Mouse (Mus musculus): ENCODE measurements around the gene Brix1. TPM values are rescaled to one million over a fixed set of nuclear protein-coding genes. Genes with fewer than 3 reads are reported as not detected.

Brix1 gene
- total and polyA plus RNA-seq, 2 experiments from 2014 or later, result 5.6 to 56.8 TPM

- ATAC-seq (ENCODE audit: insufficient read depth, low read depth) (no peak), DNase-seq (ENCODE audit: low spot score) (no peak)
- WGBS, result 83% methylated on average over 11 of the region's 11 CpGs
- Histone ChIP-seq H3K9ac (replicated peaks; ENCODE audit: low read depth, low read length) (no peak overlapping the region), H3K4me2 (ENCODE audit: low read depth, low read length) (no peak overlapping the region), H3K36me3 (replicated peaks; ENCODE audit: control insufficient read depth, insufficient read depth, low read length) (peaks cover 20% of the 10 kb centered on the region), H3K9me3 (replicated peaks; ENCODE audit: control insufficient read depth, low read length) (no peaks in the 10 kb centered on the region), H3K4me3 (ENCODE audit: low read depth, low read length) (no peak overlapping the region), H3K4me1 (ENCODE audit: control insufficient read depth, insufficient read depth) (no peaks in the 10 kb centered on the region), H3K27me3 (ENCODE audit: control insufficient read depth, insufficient read depth, low read length) (no peaks in the 10 kb centered on the region), H3K27ac (ENCODE audit: low read depth) (no peak overlapping the region)
- TF ChIP-seq EP300 (IDR thresholded peaks at IDR 0.05; ENCODE audit: low read depth) (no peak), CTCF (IDR thresholded peaks at IDR 0.05; ENCODE audit: low read depth) (no peak)
These were observed 10.2 kb upstream of the Brix1 start for GRCm38 (mm10) chr15:10495944-10496343.

GRCm38 (mm10) chr15:10490101-10490500, 4.4 kb upstream of the Brix1 start:
- no peak overlapping the region for H3K4me3 ChIP-seq (ENCODE audit: low read depth, low read length)
- ATAC-seq (ENCODE audit: insufficient read depth, low read depth) (no peak), DNase-seq (ENCODE audit: low spot score) (no peak)
- 81% methylated on average over 5 of the region's 5 CpGs for WGBS
- H3K27ac ChIP-seq (ENCODE audit: low read depth), result no peak overlapping the region
- no peaks in the 10 kb centered on the region for H3K9me3 ChIP-seq (replicated peaks; ENCODE audit: control insufficient read depth, low read length)
- H3K9ac ChIP-seq (replicated peaks; ENCODE audit: low read depth, low read length), result no peak overlapping the region
- H3K27me3 ChIP-seq (ENCODE audit: control insufficient read depth, insufficient read depth, low read length), result no peaks in the 10 kb centered on the region
- TF ChIP-seq EP300 (IDR thresholded peaks at IDR 0.05; ENCODE audit: low read depth) (no peak), CTCF (IDR thresholded peaks at IDR 0.05; ENCODE audit: low read depth) (no peak)
- H3K4me2 ChIP-seq (ENCODE audit: low read depth, low read length), result no peak overlapping the region
- H3K36me3 ChIP-seq (replicated peaks; ENCODE audit: control insufficient read depth, insufficient read depth, low read length), result peaks cover 29% of the 10 kb centered on the region
- peaks cover 12% of the 10 kb centered on the region for H3K4me1 ChIP-seq (ENCODE audit: control insufficient read depth, insufficient read depth)

- 55% methylated on average over 2 of the region's 2 CpGs for WGBS
- no peaks in the 10 kb centered on the region for H3K27me3 ChIP-seq (ENCODE audit: control insufficient read depth, insufficient read depth, low read length)
- no peak for DNase-seq (ENCODE audit: low spot score)
- H3K36me3 ChIP-seq (replicated peaks; ENCODE audit: control insufficient read depth, insufficient read depth, low read length), result peaks cover 31% of the 10 kb centered on the region
- no peak for TF ChIP-seq CTCF (IDR thresholded peaks at IDR 0.05; ENCODE audit: low read depth)
- no peak for TF ChIP-seq EP300 (IDR thresholded peaks at IDR 0.05; ENCODE audit: low read depth)
- no peaks in the 10 kb centered on the region for H3K9me3 ChIP-seq (replicated peaks; ENCODE audit: control insufficient read depth, low read length)
- H3K4me1 ChIP-seq (ENCODE audit: control insufficient read depth, insufficient read depth), result peaks cover 17% of the 10 kb centered on the region
- H3K27ac ChIP-seq (ENCODE audit: low read depth), result no peak overlapping the region
- H3K4me2 ChIP-seq (ENCODE audit: low read depth, low read length), result no peak overlapping the region
- no peak for ATAC-seq (ENCODE audit: insufficient read depth, low read depth)
- H3K9ac ChIP-seq (replicated peaks; ENCODE audit: low read depth, low read length), result no peak overlapping the region
- no peak overlapping the region for H3K4me3 ChIP-seq (ENCODE audit: low read depth, low read length)
These were observed 1.5 kb upstream of the Brix1 start for GRCm38 (mm10) chr15:10487246-10487645.

- ATAC-seq (ENCODE audit: insufficient read depth, low read depth), result no peak
- WGBS, result 1% methylated on average over 18 of the region's 18 CpGs
These were observed 655 bp upstream of the Brix1 start for GRCm38 (mm10) chr15:10486365-10486839.

GRCm38 (mm10) chr15:10470941-10471340, 14.8 kb downstream of the Brix1 start:
- no peaks in the 10 kb centered on the region for H3K27me3 ChIP-seq (ENCODE audit: control insufficient read depth, insufficient read depth, low read length)
- peak overlapping the region; percentile 87 for H3K9ac ChIP-seq (replicated peaks; ENCODE audit: low read depth, low read length)
- H3K4me3 ChIP-seq (ENCODE audit: low read depth, low read length), result peak overlapping the region; percentile 96
- 9% methylated on average over 3 of the region's 3 CpGs for WGBS
- TF ChIP-seq CTCF (IDR thresholded peaks at IDR 0.05; ENCODE audit: low read depth) (no peak), EP300 (IDR thresholded peaks at IDR 0.05; ENCODE audit: low read depth) (no peak)
- peaks cover 9% of the 10 kb centered on the region for H3K36me3 ChIP-seq (replicated peaks; ENCODE audit: control insufficient read depth, insufficient read depth, low read length)
- no peaks in the 10 kb centered on the region for H3K9me3 ChIP-seq (replicated peaks; ENCODE audit: control insufficient read depth, low read length)
- ATAC-seq (ENCODE audit: insufficient read depth, low read depth) (no peak), DNase-seq (ENCODE audit: low spot score) (no peak)
- 0 out of 2 replicates have a peak, but pooled peaks cover 3% of the 10 kb centered on the region for H3K4me1 ChIP-seq (ENCODE audit: control insufficient read depth, insufficient read depth)
- peak overlapping the region; percentile 99 for H3K4me2 ChIP-seq (ENCODE audit: low read depth, low read length)
- H3K27ac ChIP-seq (ENCODE audit: low read depth), result 0 out of 2 replicates have a peak overlapping the region, but pooled peaks have one; percentile 90

More at GRCm38 (mm10) chr15:10486365-10486839, 655 bp upstream of the Brix1 start:
- Histone ChIP-seq H3K4me2 (ENCODE audit: low read depth, low read length) (peak overlapping the region; percentile 83), H3K4me1 (ENCODE audit: control insufficient read depth, insufficient read depth) (peaks cover 17% of the 10 kb centered on the region), H3K4me3 (ENCODE audit: low read depth, low read length) (peak overlapping the region; percentile 98), H3K27me3 (ENCODE audit: control insufficient read depth, insufficient read depth, low read length) (no peaks in the 10 kb centered on the region), H3K9me3 (replicated peaks; ENCODE audit: control insufficient read depth, low read length) (no peaks in the 10 kb centered on the region), H3K36me3 (replicated peaks; ENCODE audit: control insufficient read depth, insufficient read depth, low read length) (peaks cover 32% of the 10 kb centered on the region), H3K27ac (ENCODE audit: low read depth) (peak overlapping the region; percentile 47), H3K9ac (replicated peaks; ENCODE audit: low read depth, low read length) (peak overlapping the region; percentile 85)
- no peak for DNase-seq (ENCODE audit: low spot score)
- TF ChIP-seq EP300 (IDR thresholded peaks at IDR 0.05; ENCODE audit: low read depth) (no peak), CTCF (IDR thresholded peaks at IDR 0.05; ENCODE audit: low read depth) (no peak)
